Mouse (Mus musculus): ENCODE data around the gene Psmb11.
A peak's percentile ranks its signal among the peaks of the same experiment; 100 is the strongest.
"Not testable (repeated sequence)": the region's sequence is repeated elsewhere in the genome, so short reads cannot be mapped to it uniquely, and the experiment has no call there.

The Psmb11 gene

GRCm38 (mm10) chr14:54603686-54604085 is 17.5 kb upstream of the Psmb11 start:
- DNase-seq: no peak

- peak; percentile 78 to 88 for DNase-seq
Measured at GRCm38 (mm10) chr14:54605752-54606321, 15.4 kb upstream of the Psmb11 start, which contains the start of gene 4931414P19Rik. TSS of gene 4931414P19Rik (minus strand) at chr14:54605993.

GRCm38 (mm10) chr14:54607226-54607625 is 14.0 kb upstream of the Psmb11 start:
- DNase-seq: no peak

GRCm38 (mm10) chr14:54609245-54609644 is 12.0 kb upstream of the Psmb11 start:
- no peak for DNase-seq

GRCm38 (mm10) chr14:54609962-54610361 is 11.3 kb upstream of the Psmb11 start:
- no peak for DNase-seq

GRCm38 (mm10) chr14:54610648-54611047 is 10.6 kb upstream of the Psmb11 start:
- no peak for DNase-seq

GRCm38 (mm10) chr14:54614130-54614529 is 7.1 kb upstream of the Psmb11 start:
- not testable (repeated sequence) for DNase-seq

- DNase-seq: no peak
Measured at GRCm38 (mm10) chr14:54616226-54616825, 4.9 kb upstream of the Psmb11 start.

GRCm38 (mm10) chr14:54617152-54617896 is 3.9 kb upstream of the Psmb11 start:
- no peak for DNase-seq

- peak; percentile 85 to 91 for DNase-seq
Measured at GRCm38 (mm10) chr14:54617897-54618365, 3.3 kb upstream of the Psmb11 start, which contains the start of gene Psmb5. TSS of gene Psmb5 (minus strand) at chr14:54618022.

- DNase-seq: no peak
Measured at GRCm38 (mm10) chr14:54623334-54623733, 2.1 kb downstream of the Psmb11 start.

- DNase-seq: no peak
Measured at GRCm38 (mm10) chr14:54624976-54625375, 3.7 kb downstream of the Psmb11 start.

- DNase-seq: no peak
Measured at GRCm38 (mm10) chr14:54628103-54628502, 6.9 kb downstream of the Psmb11 start.

- DNase-seq: no peak
Measured at GRCm38 (mm10) chr14:54629797-54630196, 8.6 kb downstream of the Psmb11 start.

GRCm38 (mm10) chr14:54630583-54631239 is 9.5 kb downstream of the Psmb11 start:
- no peak for DNase-seq

- no peak for DNase-seq
Measured at GRCm38 (mm10) chr14:54631240-54631599, 10.0 kb downstream of the Psmb11 start.

GRCm38 (mm10) chr14:54632252-54632651 is 11.0 kb downstream of the Psmb11 start:
- DNase-seq: no peak

GRCm38 (mm10) chr14:54634182-54634581 is 12.9 kb downstream of the Psmb11 start:
- no peak for DNase-seq

- peak; percentile 56 to 57 for DNase-seq
Measured at GRCm38 (mm10) chr14:54636954-54637353, 15.7 kb downstream of the Psmb11 start.

GRCm38 (mm10) chr14:54638210-54638609 is 17.0 kb downstream of the Psmb11 start:
- DNase-seq: peak in 1 of 2 experiments; percentile 8

- no peak for DNase-seq
Measured at GRCm38 (mm10) chr14:54640121-54640520, 18.9 kb downstream of the Psmb11 start.

- DNase-seq: no peak
Measured at GRCm38 (mm10) chr14:54640946-54641304, 19.7 kb downstream of the Psmb11 start, which contains the start of gene Gm17606. TSS of gene Gm17606 (plus strand) at chr14:54640952.

- peak; percentile 85 to 87 for DNase-seq
Measured at GRCm38 (mm10) chr14:54641305-54641969, 20.2 kb downstream of the Psmb11 start, which contains the start of gene Cdh24. TSS of gene Cdh24 (minus strand) at chr14:54641364.

All from cerebellum, postnatal 36 days (tissue).